Mouse (Mus musculus) ES-Bruce4 (cell line): Measurements from ENCODE around the gene Prmt7. TPM values are rescaled to one million over a fixed set of nuclear protein-coding genes. Genes with fewer than 3 reads are reported as not detected.
"Not testable (repeated sequence)": the region's sequence is repeated elsewhere in the genome, so short reads cannot be mapped to it uniquely, and the experiment has no call there.

Experiments used
- H3K27ac ChIP-seq: 2 replicates; pipeline ENCODE4 v1.5.1; 2012; ENCODE audit warnings: low read length, inconsistent platforms; ENCODE audit not compliant: insufficient read depth
- H3K27me3 ChIP-seq: 2 replicates; pipeline ENCODE4 v1.6.1; 2012; ENCODE audit warnings: mild to moderate bottlenecking, low read length, inconsistent platforms; ENCODE audit not compliant: control insufficient read depth, poor library complexity, insufficient read depth, severe bottlenecking
- H3K36me3 ChIP-seq: 2 replicates; pipeline ENCODE4 v1.6.1; 2012; ENCODE audit warnings: inconsistent platforms, mild to moderate bottlenecking, low read length, moderate library complexity; ENCODE audit not compliant: control insufficient read depth, poor library complexity, insufficient read depth, severe bottlenecking
- H3K4me1 ChIP-seq: one replicate; pipeline ENCODE4 v1.8.1; 2011; ENCODE audit warnings: low read length; ENCODE audit not compliant: control insufficient read depth, insufficient read depth
- H3K4me3 ChIP-seq: 2 replicates; pipeline ENCODE4 v1.5.1; 2011; ENCODE audit warnings: low read depth, mild to moderate bottlenecking, low read length
- H3K9ac ChIP-seq: 2 replicates; pipeline ENCODE4 v1.6.1; 2012; ENCODE audit warnings: low read depth, mild to moderate bottlenecking, inconsistent platforms; ENCODE audit not compliant: poor library complexity, severe bottlenecking
- H3K9me3 ChIP-seq: replicated peaks from 2 replicates; pipeline ENCODE4 v1.6.1; 2012; ENCODE audit warnings: mild to moderate bottlenecking, low read length, inconsistent platforms; ENCODE audit not compliant: control insufficient read depth, poor library complexity, insufficient read depth, severe bottlenecking
- CTCF ChIP-seq: IDR thresholded peaks from one replicate; pipeline ENCODE4 v1.8.1; 2011; ENCODE audit warnings: low read depth, low read length
- EP300 ChIP-seq: IDR thresholded peaks from 2 replicates; pipeline ENCODE4 v1.6.1; 2011; ENCODE audit warnings: low read depth, low read length; ENCODE audit not compliant: insufficient read depth
- POLR2A ChIP-seq: IDR thresholded peaks from one replicate; pipeline ENCODE4 v1.8.1; 2011; ENCODE audit warnings: low read length; ENCODE audit not compliant: insufficient read depth
- polyA plus RNA-seq: library from polyadenylated mRNA; stranded (reverse); fragments of >200 nt; gene quantifications from 2 replicates; pipeline ENCODE4 v1.2.4, GENCODE M21; 2011; ENCODE audit warnings: low read depth; ENCODE audit not compliant: missing spikeins, insufficient read depth, insufficient read length

Prmt7 gene
- polyA plus RNA-seq, 1 experiment, result 107 TPM

GRCm38 (mm10) chr8:106186394-106186793 is 24.3 kb upstream of the Prmt7 start:
- Histone ChIP-seq H3K27ac (no peak overlapping the region), H3K9me3 (no peaks in the 10 kb centered on the region), H3K4me3 (no peak overlapping the region), H3K27me3 (no peaks in the 10 kb centered on the region), H3K9ac (no peak overlapping the region), H3K36me3 (peaks cover 15% of the 10 kb centered on the region), H3K4me1 (no peaks in the 10 kb centered on the region)
- no peak for TF ChIP-seq EP300
- no peak for TF ChIP-seq POLR2A
- no peak for TF ChIP-seq CTCF

DNA sequence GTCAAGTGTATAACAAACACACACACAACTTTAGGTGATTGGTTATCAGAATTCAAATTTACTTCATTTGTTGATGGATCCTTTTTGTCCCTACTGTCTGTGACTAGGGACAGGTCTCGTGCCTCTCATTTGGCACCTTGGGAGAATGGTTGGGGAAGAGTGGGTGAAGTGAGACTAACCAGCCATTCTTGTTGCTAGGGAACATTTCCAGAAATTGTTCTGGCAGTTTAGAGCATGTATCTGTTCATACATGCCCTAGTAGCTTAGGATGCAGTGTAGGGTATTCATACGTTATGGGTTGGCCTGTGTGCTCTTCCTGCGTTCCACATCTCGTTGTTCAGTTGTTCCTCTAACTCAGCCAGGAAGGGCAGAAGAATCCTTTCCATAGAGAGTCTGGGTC is 21.6 kb upstream of the Prmt7 start:
- H3K27ac ChIP-seq, result no peak overlapping the region
- H3K36me3 ChIP-seq, result peaks cover 24% of the 10 kb centered on the region
- no peaks in the 10 kb centered on the region for H3K27me3 ChIP-seq
- TF ChIP-seq CTCF, result no peak
- no peak for TF ChIP-seq EP300
- no peak for TF ChIP-seq POLR2A
- no peak overlapping the region for H3K9ac ChIP-seq
- H3K9me3 ChIP-seq, result no peaks in the 10 kb centered on the region
- no peaks in the 10 kb centered on the region for H3K4me1 ChIP-seq
- H3K4me3 ChIP-seq, result no peak overlapping the region

DNA sequence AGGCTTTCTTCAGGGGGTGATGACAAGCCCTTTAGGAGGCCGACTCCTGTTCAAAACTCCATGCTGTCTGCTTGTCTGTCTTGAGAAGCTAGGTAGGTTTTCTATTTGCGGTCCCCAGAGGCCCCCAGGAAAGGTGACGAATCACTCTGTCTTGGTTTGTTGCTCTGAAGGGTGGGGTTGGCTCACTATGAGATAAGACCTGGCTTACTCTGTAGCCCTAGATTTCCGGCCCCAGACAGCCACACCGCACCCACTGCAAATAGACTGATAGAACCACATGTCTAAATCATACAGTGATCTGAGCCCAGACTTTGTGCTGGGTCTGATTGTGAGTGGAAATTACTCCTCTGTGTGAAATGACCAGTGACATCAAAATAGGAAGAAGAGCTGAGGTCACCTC is 19.1 kb upstream of the Prmt7 start:
- Histone ChIP-seq H3K9ac (no peak overlapping the region), H3K27ac (no peak overlapping the region), H3K4me3 (no peak overlapping the region), H3K9me3 (no peaks in the 10 kb centered on the region), H3K27me3 (no peaks in the 10 kb centered on the region), H3K36me3 (peaks cover 37% of the 10 kb centered on the region), H3K4me1 (no peaks in the 10 kb centered on the region)
- no peak for TF ChIP-seq EP300
- no peak for TF ChIP-seq CTCF
- TF ChIP-seq POLR2A, result no peak

- H3K27ac ChIP-seq, result no peak overlapping the region
- H3K27me3 ChIP-seq, result no peaks in the 10 kb centered on the region
- H3K36me3 ChIP-seq, result peaks cover 47% of the 10 kb centered on the region
- no peaks in the 10 kb centered on the region for H3K4me1 ChIP-seq
- no peaks in the 10 kb centered on the region for H3K9me3 ChIP-seq
- H3K4me3 ChIP-seq, result no peak overlapping the region
- TF ChIP-seq POLR2A, result no peak
- TF ChIP-seq EP300, result no peak
- no peak for TF ChIP-seq CTCF
- H3K9ac ChIP-seq, result no peak overlapping the region
These were observed 17.6 kb upstream of the Prmt7 start for GRCm38 (mm10) chr8:106193162-106193561.

- Histone ChIP-seq H3K9ac (no peak overlapping the region), H3K4me1 (no peaks in the 10 kb centered on the region), H3K4me3 (no peak overlapping the region), H3K27ac (no peak overlapping the region), H3K27me3 (no peaks in the 10 kb centered on the region), H3K36me3 (peaks cover 56% of the 10 kb centered on the region), H3K9me3 (no peaks in the 10 kb centered on the region)
- TF ChIP-seq CTCF (no peak), POLR2A (no peak), EP300 (no peak)
These were observed 16.7 kb upstream of the Prmt7 start for GRCm38 (mm10) chr8:106194062-106194461.

DNA sequence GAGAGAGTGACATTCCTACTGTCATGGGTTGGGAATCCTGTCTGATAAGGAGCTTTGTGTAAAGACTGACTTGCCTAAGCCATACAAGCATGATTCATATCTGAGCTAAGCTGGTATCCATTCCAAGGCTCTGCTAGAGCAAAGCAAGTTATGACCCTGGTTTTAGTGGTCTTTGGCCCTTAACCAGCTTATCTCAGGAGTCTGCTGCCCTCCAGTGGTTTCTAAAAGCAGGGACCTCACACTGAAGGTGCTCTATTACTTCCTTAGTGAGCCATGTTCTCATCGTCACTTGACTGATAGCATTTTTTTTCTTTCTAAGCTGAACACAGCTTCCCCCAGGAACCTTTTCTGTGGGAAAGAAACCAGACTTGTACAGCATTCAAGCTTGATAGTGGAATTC is 12.0 kb upstream of the Prmt7 start:
- H3K4me1 ChIP-seq, result no peaks in the 10 kb centered on the region
- no peaks in the 10 kb centered on the region for H3K27me3 ChIP-seq
- no peak overlapping the region for H3K27ac ChIP-seq
- H3K9ac ChIP-seq, result no peak overlapping the region
- H3K4me3 ChIP-seq, result no peak overlapping the region
- H3K9me3 ChIP-seq, result peaks cover 6% of the 10 kb centered on the region
- peaks cover 76% of the 10 kb centered on the region for H3K36me3 ChIP-seq
- no peak for TF ChIP-seq POLR2A
- no peak for TF ChIP-seq EP300
- peak; percentile 26 for TF ChIP-seq CTCF

GRCm38 (mm10) chr8:106199596-106199995 is 11.1 kb upstream of the Prmt7 start:
- not testable (repeated sequence) for H3K27ac ChIP-seq, H3K4me3 ChIP-seq, H3K9me3 ChIP-seq, H3K4me1 ChIP-seq, H3K9ac ChIP-seq, H3K27me3 ChIP-seq
- peaks cover 83% of the 10 kb centered on the region for H3K36me3 ChIP-seq
